9 mouse cellular contexts compared by ENCODE assay signal in genomic region chr14:54669381-54669780, GRCm38 (mm10). TPM values are rescaled to one million over a fixed set of nuclear protein-coding genes. Genes with fewer than 3 reads are reported as not detected.
DNase-seq lines count a peak whose midpoint lies in the region; ATAC-seq and TF ChIP-seq lines count a peak whose summit lies in the region.
"Had no signal": no experiment of that assay in that cellular context is flagged by ENCODE, and none has a peak within 500 bp of the region (broad histone marks: within the 10 kb centered on the region; RNA-seq: fewer than 3 reads in every experiment).

No protein-coding gene starts in this region.

- no peaks in the 10 kb centered on the region for H3K4me1 ChIP-seq in kidney, embryonic 16.5 days (ENCODE audit: insufficient read depth, low read length)
- H3K4me1 ChIP-seq in embryonic fibroblast, embryonic 13.5 days (ENCODE audit: control insufficient read depth, insufficient read depth, low read length) = no peaks in the 10 kb centered on the region
- H3K4me1 ChIP-seq in liver, postnatal 0 days (ENCODE audit: insufficient read depth) = no peaks in the 10 kb centered on the region
- no peaks in the 10 kb centered on the region for H3K4me1 ChIP-seq in stomach, postnatal 0 days (replicated peaks; ENCODE audit: control insufficient read depth, insufficient read depth)
- H3K4me1 ChIP-seq: lung, embryonic 15.5 days had no signal

- 85% methylated on average over 4 of the region's 4 CpGs for WGBS in kidney, embryonic 16.5 days
- WGBS in liver, postnatal 0 days (ENCODE audit: insufficient replicate concordance) = 59% methylated on average over 4 of the region's 4 CpGs
- WGBS in stomach, postnatal 0 days = 73% methylated on average over 4 of the region's 4 CpGs

- H3K4me2 ChIP-seq in kidney, embryonic 16.5 days (replicated peaks; ENCODE audit: low read depth, low read length) = no peak overlapping the region
- H3K4me2 ChIP-seq in liver, postnatal 0 days (ENCODE audit: low read depth, low read length) = no peak overlapping the region
- no peak overlapping the region for H3K4me2 ChIP-seq in stomach, postnatal 0 days (replicated peaks; ENCODE audit: low read depth)
- H3K4me2 ChIP-seq: lung, embryonic 15.5 days had no signal

- ATAC-seq in kidney, embryonic 16.5 days (ENCODE audit: low FRiP score, low TSS enrichment) = no peak
- ATAC-seq in CD4-positive, CD25-positive, alpha-beta regulatory T cell, adult 4 months = peak; percentile 39
- ATAC-seq in liver, postnatal 0 days = no peak
- ATAC-seq in stomach, postnatal 0 days (ENCODE audit: low FRiP score, low TSS enrichment) = no peak

- no peak overlapping the region for H3K4me3 ChIP-seq in kidney, embryonic 16.5 days (ENCODE audit: low read length)
- H3K4me3 ChIP-seq in embryonic fibroblast, embryonic 13.5 days (ENCODE audit: insufficient read depth, low read length) = no peak overlapping the region
- no peak overlapping the region for H3K4me3 ChIP-seq in liver, postnatal 0 days (ENCODE audit: low read depth, low read length)
- no peak overlapping the region for H3K4me3 ChIP-seq in stomach, postnatal 0 days (ENCODE audit: low read depth, low read length)
- H3K4me3 ChIP-seq: lung, embryonic 15.5 days had no signal

- H3K27me3 ChIP-seq in kidney, embryonic 16.5 days (ENCODE audit: insufficient read depth, low read length) = no peaks in the 10 kb centered on the region
- no peaks in the 10 kb centered on the region for H3K27me3 ChIP-seq in liver, postnatal 0 days (ENCODE audit: insufficient read depth, low read length)
- no peaks in the 10 kb centered on the region for H3K27me3 ChIP-seq in stomach, postnatal 0 days (ENCODE audit: control insufficient read depth, insufficient read depth, low read length)
- H3K27me3 ChIP-seq: lung, embryonic 15.5 days had no signal

- no peaks in the 10 kb centered on the region for H3K9me3 ChIP-seq in kidney, embryonic 16.5 days (ENCODE audit: low read length)
- no peaks in the 10 kb centered on the region for H3K9me3 ChIP-seq in liver, postnatal 0 days (ENCODE audit: low read length)
- H3K9me3 ChIP-seq in stomach, postnatal 0 days (ENCODE audit: control insufficient read depth, low read length) = no peaks in the 10 kb centered on the region
- H3K9me3 ChIP-seq: lung, embryonic 15.5 days had no signal

- peaks cover 57% of the 10 kb centered on the region for H3K36me3 ChIP-seq in kidney, embryonic 16.5 days (ENCODE audit: insufficient read depth, low read length)
- H3K36me3 ChIP-seq in liver, postnatal 0 days (replicated peaks; ENCODE audit: insufficient read depth, low read length) = peaks cover 73% of the 10 kb centered on the region
- peaks cover 20% of the 10 kb centered on the region for H3K36me3 ChIP-seq in stomach, postnatal 0 days (ENCODE audit: control insufficient read depth, insufficient read depth, low read length)

- DNase-seq in kidney, adult 18-20 months = peak; percentile 70
- peak; percentile 57 for DNase-seq in NIH3T3 (ENCODE audit: low read depth)
- DNase-seq in liver, postnatal 0 days = peak; percentile 70
- peak; percentile 63 for DNase-seq in stomach, postnatal 0 days (ENCODE audit: low spot score)

- no peak overlapping the region for H3K27ac ChIP-seq in kidney, embryonic 16.5 days (ENCODE audit: low read length)
- no peak overlapping the region for H3K27ac ChIP-seq in embryonic fibroblast, embryonic 13.5 days (ENCODE audit: insufficient read depth, low read length)
- no peak overlapping the region for H3K27ac ChIP-seq in liver, postnatal 0 days (ENCODE audit: low read depth)
- no peak overlapping the region for H3K27ac ChIP-seq in stomach, postnatal 0 days (replicated peaks)
- H3K27ac ChIP-seq: lung, embryonic 15.5 days had no signal

- TF ChIP-seq EP300 in liver, postnatal 0 days (IDR thresholded peaks at IDR 0.05; ENCODE audit: low read depth) = no peak
- no peak for TF ChIP-seq EP300 in stomach, postnatal 0 days (optimal IDR thresholded peaks at IDR 0.05)

- TF ChIP-seq CTCF in embryonic fibroblast, embryonic 13.5 days (IDR thresholded peaks at IDR 0.05; ENCODE audit: borderline replicate concordance, insufficient read depth, low read length) = peak; percentile 29; the same call in 1 of the 2 replicates
- peak; percentile 84 for TF ChIP-seq CTCF in liver, postnatal 0 days (IDR thresholded peaks at IDR 0.05; ENCODE audit: low read depth)
- TF ChIP-seq CTCF in stomach, postnatal 0 days (IDR thresholded peaks at IDR 0.05; ENCODE audit: low read depth) = peak; percentile 76

- no peak for TF ChIP-seq POLR2A in embryonic fibroblast, embryonic 13.5 days (IDR thresholded peaks at IDR 0.05; ENCODE audit: low read depth, low read length)

- H3K9ac ChIP-seq in kidney, embryonic 16.5 days (replicated peaks; ENCODE audit: low read length) = no peak overlapping the region
- H3K9ac ChIP-seq in liver, postnatal 0 days (replicated peaks) = no peak overlapping the region
- no peak overlapping the region for H3K9ac ChIP-seq in stomach, postnatal 0 days (ENCODE audit: low read length)
- H3K9ac ChIP-seq: lung, embryonic 15.5 days had no signal

RNA-seq across cellular contexts. Expression of gene 1700123O20Rik, which starts 16.6 kb away (rescaled TPM):
- polyA plus RNA-seq in kidney, embryonic 16.5 days (2015; fragmentation: Nextera tagmentation; extraction: Ambion mirVana) = 90.4 and 91.1 TPM in 2 replicates
- polyA plus RNA-seq in CD4-positive, CD25-positive, alpha-beta regulatory T cell, adult 4 months (2017; shearing (Covaris generic)) = 100 to 1,000 TPM in 1 of 2 experiments, 10 to 100 TPM in 1; 98.9 to 105 TPM
- polyA plus RNA-seq in embryonic fibroblast, embryonic 13.5 days (2011; ENCODE audit: insufficient read length, low read depth, missing spikeins) = 51.6 and 58.9 TPM in 2 replicates
- 50.9 and 53.3 TPM in 2 replicates for polyA plus RNA-seq in liver, postnatal 0 days (2015; fragmentation: Nextera tagmentation; extraction: Ambion mirVana)
- polyA plus RNA-seq in stomach, postnatal 0 days (2015; fragmentation: Nextera tagmentation; extraction: Ambion mirVana) = 60.8 and 61.7 TPM in 2 replicates

RNA-seq across cellular contexts. Expression of gene Acin1, which starts 17.4 kb away (rescaled TPM):
- 120 and 136 TPM in 2 replicates for polyA plus RNA-seq in kidney, embryonic 16.5 days (2015; fragmentation: Nextera tagmentation; extraction: Ambion mirVana)
- 100 to 1,000 TPM; 151 to 179 TPM for polyA plus RNA-seq in CD4-positive, CD25-positive, alpha-beta regulatory T cell, adult 4 months (2017; shearing (Covaris generic))
- 184 and 243 TPM in 2 replicates for polyA plus RNA-seq in embryonic fibroblast, embryonic 13.5 days (2011; ENCODE audit: insufficient read length, low read depth, missing spikeins)
- polyA plus RNA-seq in liver, postnatal 0 days (2015; fragmentation: Nextera tagmentation; extraction: Ambion mirVana) = 28.4 and 38.0 TPM in 2 replicates
- polyA plus RNA-seq in stomach, postnatal 0 days (2015; fragmentation: Nextera tagmentation; extraction: Ambion mirVana) = 37.0 and 46.9 TPM in 2 replicates

RNA-seq across cellular contexts. Expression of gene Cdh24, which starts 28.2 kb away (rescaled TPM):
- polyA plus RNA-seq in kidney, embryonic 16.5 days (2015; fragmentation: Nextera tagmentation; extraction: Ambion mirVana) = 3.4 TPM in 2 replicates
- polyA plus RNA-seq in CD4-positive, CD25-positive, alpha-beta regulatory T cell, adult 4 months (2017; shearing (Covaris generic)) = under 1 TPM; 0.15 to 0.16 TPM
- polyA plus RNA-seq in embryonic fibroblast, embryonic 13.5 days (2011; ENCODE audit: insufficient read length, low read depth, missing spikeins) = 3.4 and 5.3 TPM in 2 replicates
- polyA plus RNA-seq in liver, postnatal 0 days (2015; fragmentation: Nextera tagmentation; extraction: Ambion mirVana) = 0.09 and 0.11 TPM in 2 replicates
- 0.63 and 0.68 TPM in 2 replicates for polyA plus RNA-seq in stomach, postnatal 0 days (2015; fragmentation: Nextera tagmentation; extraction: Ambion mirVana)

RNA-seq across cellular contexts. Expression of gene Gm17606, which starts 28.6 kb away (rescaled TPM):
- polyA plus RNA-seq in kidney, embryonic 16.5 days (2015; fragmentation: Nextera tagmentation; extraction: Ambion mirVana) = not detected in 2 replicates
- polyA plus RNA-seq in CD4-positive, CD25-positive, alpha-beta regulatory T cell, adult 4 months (2017; shearing (Covaris generic)) = not detected
- not detected in 2 replicates for polyA plus RNA-seq in embryonic fibroblast, embryonic 13.5 days (2011; ENCODE audit: insufficient read length, low read depth, missing spikeins)
- not detected in 2 replicates for polyA plus RNA-seq in liver, postnatal 0 days (2015; fragmentation: Nextera tagmentation; extraction: Ambion mirVana)
- not detected in 2 replicates for polyA plus RNA-seq in stomach, postnatal 0 days (2015; fragmentation: Nextera tagmentation; extraction: Ambion mirVana)
- polyA plus RNA-seq: frontal cortex, adult 2 months; lung, embryonic 15.5 days had no signal

RNA-seq across cellular contexts. Expression of gene Gm29776, which starts 29.3 kb away (rescaled TPM):
- polyA plus RNA-seq in kidney, embryonic 16.5 days (2015; fragmentation: Nextera tagmentation; extraction: Ambion mirVana) = 0.06 and 0.12 TPM in 2 replicates
- polyA plus RNA-seq in CD4-positive, CD25-positive, alpha-beta regulatory T cell, adult 4 months (2017; shearing (Covaris generic)) = not detected
- polyA plus RNA-seq in embryonic fibroblast, embryonic 13.5 days (2011; ENCODE audit: insufficient read length, low read depth, missing spikeins) = not detected in 2 replicates
- not detected in 2 replicates for polyA plus RNA-seq in liver, postnatal 0 days (2015; fragmentation: Nextera tagmentation; extraction: Ambion mirVana)
- 0.08 and 0.11 TPM in 2 replicates for polyA plus RNA-seq in stomach, postnatal 0 days (2015; fragmentation: Nextera tagmentation; extraction: Ambion mirVana)

Comparison
In these comparisons a context has a peak if more than half of its experiments do, and no peak if none do; other contexts are left out.
1. CTCF ChIP-seq: peak in every context shown above with its lines; median percentile 84 in liver, postnatal 0 days; 76 in stomach, postnatal 0 days; 29 in embryonic fibroblast, embryonic 13.5 days.